Mouse (Mus musculus): ENCODE data around the gene Polr2e.

- TF ChIP-seq MAFK (IDR thresholded peaks at IDR 0.05; ENCODE audit: insufficient read depth, low read depth, low read length) (no peak), ZNF384 (IDR thresholded peaks at IDR 0.05; ENCODE audit: low read depth, low read length) (no peak)
These were observed 17.5 kb upstream of the Polr2e start for GRCm38 (mm10) chr10:80056976-80057682.
